Mouse (Mus musculus) forebrain, postnatal 0 days (tissue): Measurements from ENCODE around the gene Chic2. TPM values are rescaled to one million over a fixed set of nuclear protein-coding genes. Genes with fewer than 3 reads are reported as not detected.

ENCODE experiments used
- ATAC-seq: fragments of 200-750 bp; cut with Nextera tagmentation; 2 replicates; pipeline ENCODE4 v1.8.0; 2017; ENCODE audit warnings: mild to moderate bottlenecking, moderate library complexity
- DNase-seq: peaks from one replicate; pipeline ENCODE4 v3.0.0-alpha.2; 2015
- H3K27ac ChIP-seq: fragments of 300-500 bp; sonication (generic); 2 replicates; pipeline ENCODE4 v1.5.1; 2014; ENCODE audit warnings: low read depth, mild to moderate bottlenecking, antibody characterized with exemption, low read length, moderate library complexity, mixed read lengths
- H3K27me3 ChIP-seq: fragments of 300-500 bp; sonication (generic); 2 replicates; pipeline ENCODE4 v1.6.1; 2014; ENCODE audit warnings: mild to moderate bottlenecking, low read length, mixed read lengths; ENCODE audit not compliant: insufficient read depth
- H3K36me3 ChIP-seq: fragments of 300-500 bp; sonication (generic); 2 replicates; pipeline ENCODE4 v1.6.1; 2014; ENCODE audit warnings: mild to moderate bottlenecking, moderate library complexity; ENCODE audit not compliant: insufficient read depth
- H3K4me1 ChIP-seq: fragments of 300-500 bp; sonication (generic); 2 replicates; pipeline ENCODE4 v1.6.1; 2014; ENCODE audit warnings: antibody characterized with exemption; ENCODE audit not compliant: insufficient read depth
- H3K4me2 ChIP-seq: fragments of 300-500 bp; sonication (generic); 2 replicates; pipeline ENCODE4 v1.6.1; 2014; ENCODE audit warnings: low read depth, mild to moderate bottlenecking, moderate library complexity
- H3K4me3 ChIP-seq: fragments of 300-500 bp; sonication (generic); 2 replicates; pipeline ENCODE4 v1.5.1; 2014; ENCODE audit warnings: low read depth, low read length, mixed read lengths
- H3K9ac ChIP-seq: fragments of 300-500 bp; sonication (generic); 2 replicates; pipeline ENCODE4 v1.6.1; 2014; ENCODE audit warnings: mild to moderate bottlenecking
- H3K9me3 ChIP-seq: fragments of 300-500 bp; sonication (generic); 2 replicates; pipeline ENCODE4 v1.6.1; 2016; ENCODE audit warnings: low read length
- CTCF ChIP-seq: sonication (generic); IDR thresholded peaks from 2 replicates; pipeline ENCODE4 v1.5.1; 2016; ENCODE audit warnings: antibody characterized with exemption, control low read depth, low read depth
- WGBS: fragments of 180-500 bp; shearing (Covaris S2); extraction: QIAGEN DNeasy Blood & Tissue Kit; methylation state at CpG from one replicate; pipeline ENCODE4 v1.1.7; 2014; 5-methylcytosine and 5-hydroxymethylcytosine counted together
- polyA plus RNA-seq: library from polyadenylated mRNA; unstranded; fragments of >200 nt; fragmentation: Nextera tagmentation; extraction: Ambion mirVana; gene quantifications from 2 replicates; pipeline ENCODE4 v1.2.1, GENCODE M21; 2015
- total RNA-seq: library from RNA; depleted of rRNA; stranded (reverse); fragments of >200 nt; gene quantifications from 2 replicates; pipeline ENCODE4 v1.2.3, GENCODE M21; 2014

Chic2 gene
- total and polyA plus RNA-seq, 2 experiments from 2014 or later, result 37.7 to 39.1 TPM

GRCm38 (mm10) chr5:75082439-75082838 is 37.9 kb upstream of the Chic2 start:
- Histone ChIP-seq H3K9me3 (no peaks in the 10 kb centered on the region), H3K9ac (no peak overlapping the region), H3K27ac (no peak overlapping the region), H3K4me1 (no peaks in the 10 kb centered on the region), H3K36me3 (no peaks in the 10 kb centered on the region), H3K27me3 (peaks cover 84% of the 10 kb centered on the region), H3K4me3 (no peak overlapping the region), H3K4me2 (no peak overlapping the region)
- DNase-seq, result no peak
- ATAC-seq, result peak; percentile 39; the same call in 1 of the 2 replicates
- WGBS, result 9% methylated on average over 6 of the region's 6 CpGs
- TF ChIP-seq CTCF, result no peak

GRCm38 (mm10) chr5:75079564-75079963 is 35.0 kb upstream of the Chic2 start:
- H3K27ac ChIP-seq, result no peak overlapping the region
- no peak for ATAC-seq
- 0 out of 2 replicates have a peak, but pooled peaks cover 3% of the 10 kb centered on the region for H3K4me1 ChIP-seq
- TF ChIP-seq CTCF, result no peak
- peaks cover 87% of the 10 kb centered on the region for H3K27me3 ChIP-seq
- WGBS, result 6% methylated on average over 7 of the region's 7 CpGs
- no peak for DNase-seq
- no peak overlapping the region for H3K4me2 ChIP-seq
- no peaks in the 10 kb centered on the region for H3K36me3 ChIP-seq
- H3K4me3 ChIP-seq, result no peak overlapping the region
- no peak overlapping the region for H3K9ac ChIP-seq
- no peaks in the 10 kb centered on the region for H3K9me3 ChIP-seq

- no peak overlapping the region for H3K9ac ChIP-seq
- H3K4me1 ChIP-seq, result 0 out of 2 replicates have a peak, but pooled peaks cover 3% of the 10 kb centered on the region
- no peaks in the 10 kb centered on the region for H3K36me3 ChIP-seq
- no peak for ATAC-seq
- H3K9me3 ChIP-seq, result no peaks in the 10 kb centered on the region
- DNase-seq, result peak; percentile 47
- TF ChIP-seq CTCF, result no peak
- H3K27me3 ChIP-seq, result peaks cover 90% of the 10 kb centered on the region
- H3K4me3 ChIP-seq, result peak overlapping the region; percentile 38
- no peak overlapping the region for H3K27ac ChIP-seq
- H3K4me2 ChIP-seq, result peak overlapping the region; percentile 59; the same call in 1 of the 2 replicates
- 2% methylated on average over 19 of the region's 19 CpGs for WGBS
Measured at GRCm38 (mm10) chr5:75077051-75077380, 32.4 kb upstream of the Chic2 start.

- TF ChIP-seq CTCF, result no peak
- 2% methylated on average over 17 of the region's 17 CpGs for WGBS
- no peak for ATAC-seq
- Histone ChIP-seq H3K27ac (no peak overlapping the region), H3K9ac (no peak overlapping the region), H3K4me2 (peak overlapping the region; percentile 59), H3K4me1 (0 out of 2 replicates have a peak, but pooled peaks cover 6% of the 10 kb centered on the region), H3K4me3 (peak overlapping the region; percentile 38), H3K36me3 (no peaks in the 10 kb centered on the region), H3K9me3 (no peaks in the 10 kb centered on the region), H3K27me3 (peaks cover 90% of the 10 kb centered on the region)
- no peak for DNase-seq
Measured at GRCm38 (mm10) chr5:75076326-75077050, 31.9 kb upstream of the Chic2 start.

GRCm38 (mm10) chr5:75075383-75075941 is 30.9 kb upstream of the Chic2 start, which contains the start of gene Gsx2:
Gene Gsx2, plus strand, starts transcription at chr5:75075601.
- Histone ChIP-seq H3K4me2 (peak within 1 kb of the TSS; percentile 59), H3K27me3 (peaks cover 80% of the 10 kb centered on the region), H3K4me1 (0 out of 2 replicates have a peak, but pooled peaks cover 7% of the 10 kb centered on the region), H3K36me3 (no peaks in the 10 kb centered on the region), H3K9me3 (no peaks in the 10 kb centered on the region), H3K4me3 (peak within 1 kb of the TSS; percentile 38), H3K9ac (peak within 1 kb of the TSS; percentile 55), H3K27ac (no peak within 1 kb of the TSS)
- TF ChIP-seq CTCF, result no peak
- peak; percentile 46 for DNase-seq
- peak; percentile 76 for ATAC-seq
- WGBS, result 1% methylated on average over 39 of the region's 41 CpGs

- no peak overlapping the region for H3K27ac ChIP-seq
- H3K36me3 ChIP-seq, result no peaks in the 10 kb centered on the region
- H3K4me2 ChIP-seq, result peak overlapping the region; percentile 59
- no peak for TF ChIP-seq CTCF
- H3K9ac ChIP-seq, result 0 out of 2 replicates have a peak overlapping the region, but pooled peaks have one; percentile 55
- H3K27me3 ChIP-seq, result peaks cover 73% of the 10 kb centered on the region
- WGBS, result 20% methylated on average over 15 of the region's 15 CpGs
- 0 out of 2 replicates have a peak, but pooled peaks cover 7% of the 10 kb centered on the region for H3K4me1 ChIP-seq
- no peak for ATAC-seq
- DNase-seq, result no peak
- H3K9me3 ChIP-seq, result no peaks in the 10 kb centered on the region
- peak overlapping the region; percentile 38 for H3K4me3 ChIP-seq
Measured at GRCm38 (mm10) chr5:75074537-75075382, 30.2 kb upstream of the Chic2 start.
